Mouse (Mus musculus) heart, adult 2 months (tissue): Measurements from ENCODE around the gene Clba1.

Experiments used
- CTCF ChIP-seq: fragments of 200-600 bp; IDR thresholded peaks from 2 replicates; pipeline ENCODE4 v1.8.1; 2022; ENCODE audit warnings: antibody characterized with exemption, mild to moderate bottlenecking, moderate library complexity
- EP300 ChIP-seq: fragments of 200-500 bp; IDR thresholded peaks from 2 replicates; pipeline ENCODE4 v1.6.1; 2011; ENCODE audit warnings: low read depth, low read length, control low read depth; ENCODE audit not compliant: insufficient read depth
- POLR2A ChIP-seq: fragments of 200-500 bp; IDR thresholded peaks from 2 replicates; pipeline ENCODE4 v1.6.1; 2011; ENCODE audit warnings: mild to moderate bottlenecking, low read depth, low read length, control low read depth; ENCODE audit not compliant: insufficient read depth

DNA sequence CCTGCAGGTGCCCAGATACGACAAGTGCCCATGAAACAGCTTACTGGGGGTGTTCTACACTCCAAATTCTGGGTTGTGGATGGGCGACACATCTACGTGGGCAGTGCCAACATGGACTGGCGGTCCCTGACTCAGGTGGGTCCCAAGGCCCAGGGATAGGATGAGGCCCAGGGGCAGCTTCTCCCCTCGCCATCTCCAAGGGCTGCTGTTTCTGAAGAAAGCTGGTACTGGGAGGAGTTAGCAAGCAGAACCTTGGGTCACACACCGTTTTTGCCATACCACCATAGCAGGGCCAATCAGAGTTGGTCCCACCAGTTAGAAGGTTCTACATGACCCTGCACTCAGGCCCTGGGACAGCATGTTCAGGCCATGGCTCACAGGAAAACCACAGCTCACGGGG is 43.7 kb upstream of the Clba1 start:
- no peak for TF ChIP-seq CTCF
- TF ChIP-seq EP300: no peak
- no peak for TF ChIP-seq POLR2A
